Mouse (Mus musculus) small intestine, adult 2 months (tissue): Measurements from ENCODE around the gene Hyal1.

Source experiments
- CTCF ChIP-seq: fragments of 200-500 bp; IDR thresholded peaks from 2 replicates; pipeline ENCODE4 v1.5.1; 2012; ENCODE audit warnings: low read depth, mild to moderate bottlenecking, control low read depth, inconsistent platforms, low read length, moderate library complexity, mixed read lengths; ENCODE audit not compliant: insufficient replicate concordance, insufficient read length; ENCODE audit errors: extremely low read depth
- POLR2A ChIP-seq: fragments of 200-500 bp; IDR thresholded peaks from 2 replicates; pipeline ENCODE4 v1.6.1; 2012; ENCODE audit warnings: low read depth, mild to moderate bottlenecking, control low read depth, inconsistent platforms, low read length, moderate library complexity

GRCm38 (mm10) chr9:107550491-107551116, 26.1 kb upstream of the Hyal1 start:
- TF ChIP-seq POLR2A (no peak), CTCF (no peak)
